Comparison of ENCODE assay signal across 8 mouse cellular contexts in genomic region chr7:34571295-34571694, GRCm38 (mm10).
A peak's percentile ranks its signal among the peaks of the same experiment; 100 is the strongest.
DNase-seq lines count a peak whose midpoint lies in the region; ATAC-seq and TF ChIP-seq lines count a peak whose summit lies in the region.

No protein-coding gene starts in this region.

- intact Hi-C loops in gastrocnemius, postnatal 36 days (cut with DNase I), result no loop called here

- ATAC-seq in intestine, postnatal 0 days, result no peak
- ATAC-seq in lung, embryonic 16.5 days (ENCODE audit: low read depth), result peak; percentile 82
- ATAC-seq in megakaryocyte progenitor cell, adult 5-6 weeks (replicated peaks; ENCODE audit: poor library complexity), result no peak

- no peaks in the 10 kb centered on the region for H3K9me3 ChIP-seq in intestine, postnatal 0 days (ENCODE audit: control insufficient read depth)
- no peaks in the 10 kb centered on the region for H3K9me3 ChIP-seq in lung, embryonic 16.5 days (ENCODE audit: control insufficient read depth, low read length)

- TF ChIP-seq CTCF in intestine, postnatal 0 days (IDR thresholded peaks at IDR 0.05; ENCODE audit: low read depth), result no peak
- TF ChIP-seq CTCF in testis, adult 2 months (IDR thresholded peaks at IDR 0.05; ENCODE audit: control insufficient read depth, insufficient read depth, insufficient replicate concordance, low read depth, low read length), result no peak

- WGBS in intestine, postnatal 0 days, result 40% methylated on average over 10 of the region's 10 CpGs
- 22% methylated on average over 10 of the region's 10 CpGs for WGBS in lung, embryonic 16.5 days

- no peaks in the 10 kb centered on the region for H3K36me3 ChIP-seq in intestine, postnatal 0 days (ENCODE audit: control insufficient read depth, insufficient read depth)
- H3K36me3 ChIP-seq in lung, embryonic 16.5 days (ENCODE audit: control insufficient read depth, insufficient read depth, low read length), result no peaks in the 10 kb centered on the region
- no peaks in the 10 kb centered on the region for H3K36me3 ChIP-seq in testis, adult 2 months (ENCODE audit: control insufficient read depth, insufficient read depth, low read length)

- no peak overlapping the region for H3K27ac ChIP-seq in intestine, postnatal 0 days (ENCODE audit: low read depth, low read length)
- peak overlapping the region; percentile 79 for H3K27ac ChIP-seq in lung, embryonic 16.5 days (ENCODE audit: low read length)
- H3K27ac ChIP-seq in testis, adult 2 months (ENCODE audit: control insufficient read depth, insufficient read depth, low read depth, low read length), result peak overlapping the region; percentile 2; the same call in 1 of the 2 replicates

- no peak overlapping the region for H3K4me3 ChIP-seq in intestine, postnatal 0 days (ENCODE audit: low read depth, low read length)
- H3K4me3 ChIP-seq in lung, embryonic 16.5 days (ENCODE audit: low read length), result peak overlapping the region; percentile 40; the same call in 1 of the 2 replicates
- H3K4me3 ChIP-seq in testis, adult 2 months (ENCODE audit: control insufficient read depth, low read depth, low read length), result no peak overlapping the region

- 0 out of 2 replicates have a peak overlapping the region, but pooled peaks have one; percentile 85 for H3K4me2 ChIP-seq in intestine, postnatal 0 days (replicated peaks; ENCODE audit: low read depth)
- H3K4me2 ChIP-seq in lung, embryonic 16.5 days (ENCODE audit: low read depth, low read length), result peak overlapping the region; percentile 66

- no peaks in the 10 kb centered on the region for H3K27me3 ChIP-seq in intestine, postnatal 0 days (replicated peaks; ENCODE audit: control insufficient read depth, insufficient read depth, low read length)
- no peaks in the 10 kb centered on the region for H3K27me3 ChIP-seq in lung, embryonic 16.5 days (ENCODE audit: control insufficient read depth, insufficient read depth, low read depth, low read length)
- H3K27me3 ChIP-seq in testis, adult 2 months (ENCODE audit: control insufficient read depth, insufficient read depth, low read length), result no peaks in the 10 kb centered on the region

- H3K4me1 ChIP-seq in intestine, postnatal 0 days (replicated peaks; ENCODE audit: control insufficient read depth, insufficient read depth, low read length), result 0 out of 2 replicates have a peak, but pooled peaks cover 11% of the 10 kb centered on the region
- peaks cover 18% of the 10 kb centered on the region for H3K4me1 ChIP-seq in lung, embryonic 16.5 days (replicated peaks; ENCODE audit: control insufficient read depth, insufficient read depth, low read length)
- peaks cover 17% of the 10 kb centered on the region for H3K4me1 ChIP-seq in testis, adult 2 months (ENCODE audit: control insufficient read depth, insufficient read depth, low read length)

- no peak overlapping the region for H3K9ac ChIP-seq in intestine, postnatal 0 days (ENCODE audit: low read depth, low read length)
- H3K9ac ChIP-seq in lung, embryonic 16.5 days (ENCODE audit: low read length), result peak overlapping the region; percentile 53

- peak; percentile 14 for DNase-seq in gastrocnemius, adult 18-20 months (ENCODE audit: low spot score)
- no peak for DNase-seq in gastrocnemius, postnatal 36 days
- DNase-seq in heart, adult 11 months, result peak; percentile 96
- no peak for DNase-seq in thymus, postnatal 25 days

- TF ChIP-seq POLR2A in testis, adult 2 months (IDR thresholded peaks at IDR 0.05; ENCODE audit: control insufficient read depth, low read depth, low read length), result no peak

Comparison
In these comparisons a context has a peak if more than half of its experiments do, and no peak if none do; other contexts are left out.
1. DNase-seq: peak in gastrocnemius, adult 18-20 months (single experiment) and heart, adult 11 months (single experiment); none in gastrocnemius, postnatal 36 days (0 of 2) and thymus, postnatal 25 days (single experiment).